Mouse (Mus musculus) neural tube, embryonic 11.5 days (tissue): ENCODE measurements at regions not wholly inside any gene's neighbourhood (a gene's known extent, or its start where the extent isn't known, plus 50 kb on each side); places are given as distances from the start of the nearest gene placed in this dataset.

Experiments used
- ATAC-seq: fragments of 200-750 bp; cut with Nextera tagmentation; 2 replicates; pipeline ENCODE4 v1.8.0; 2017; ENCODE audit warnings: moderate number of reproducible peaks, mild to moderate bottlenecking, moderate TSS enrichment, moderate library complexity; ENCODE audit not compliant: insufficient read depth, low FRiP score, low TSS enrichment
- DNase-seq: peaks from one replicate; pipeline ENCODE4 v3.0.0-alpha.2; 2015; ENCODE audit warnings: low spot score
- H3K27ac ChIP-seq: fragments of 300-500 bp; sonication (generic); 2 replicates; pipeline ENCODE4 v1.5.1; 2014; ENCODE audit warnings: low read depth, mild to moderate bottlenecking, low read length
- H3K27me3 ChIP-seq: fragments of 300-500 bp; sonication (generic); 2 replicates; pipeline ENCODE4 v1.6.1; 2014; ENCODE audit warnings: mild to moderate bottlenecking, low read length, mixed read lengths; ENCODE audit not compliant: control insufficient read depth, insufficient read depth
- H3K36me3 ChIP-seq: fragments of 300-500 bp; sonication (generic); 2 replicates; pipeline ENCODE4 v1.6.1; 2014; ENCODE audit warnings: mild to moderate bottlenecking, low read length, moderate library complexity, mixed read lengths; ENCODE audit not compliant: control insufficient read depth, insufficient read depth
- H3K4me1 ChIP-seq: fragments of 300-500 bp; sonication (generic); 2 replicates; pipeline ENCODE4 v1.6.1; 2014; ENCODE audit warnings: low read length, mixed read lengths; ENCODE audit not compliant: control insufficient read depth, insufficient read depth
- H3K4me2 ChIP-seq: fragments of 300-500 bp; sonication (generic); 2 replicates; pipeline ENCODE4 v1.6.1; 2014; ENCODE audit warnings: low read depth, mild to moderate bottlenecking, moderate library complexity
- H3K4me3 ChIP-seq: fragments of 300-500 bp; sonication (generic); 2 replicates; pipeline ENCODE4 v1.5.1; 2014; ENCODE audit warnings: low read depth, low read length
- H3K9ac ChIP-seq: fragments of 300-500 bp; sonication (generic); 2 replicates; pipeline ENCODE4 v1.6.1; 2014; ENCODE audit warnings: mild to moderate bottlenecking, low read length
- H3K9me3 ChIP-seq: fragments of 300-500 bp; sonication (generic); 2 replicates; pipeline ENCODE4 v1.6.1; 2016; ENCODE audit warnings: low read length; ENCODE audit not compliant: control insufficient read depth
- WGBS: fragments of 180-500 bp; shearing (Covaris S2); extraction: QIAGEN DNeasy Blood & Tissue Kit; methylation state at CpG from one replicate; pipeline ENCODE4 v1.1.7; 2014; 5-methylcytosine and 5-hydroxymethylcytosine counted together

GRCm38 (mm10) chr17:41153736-41154453 is 219.0 kb upstream of the Cenpq start:
- Histone ChIP-seq H3K9ac (no peak overlapping the region), H3K27ac (no peak overlapping the region), H3K4me1 (no peaks in the 10 kb centered on the region), H3K4me2 (no peak overlapping the region), H3K4me3 (no peak overlapping the region), H3K27me3 (no peaks in the 10 kb centered on the region), H3K36me3 (no peaks in the 10 kb centered on the region), H3K9me3 (no peaks in the 10 kb centered on the region)
- 82% methylated on average over 3 of the region's 3 CpGs for WGBS
- no peak for DNase-seq
- ATAC-seq: no peak

- 75% methylated on average over 2 of the region's 2 CpGs for WGBS
- Histone ChIP-seq H3K4me2 (no peak overlapping the region), H3K27me3 (no peaks in the 10 kb centered on the region), H3K9ac (no peak overlapping the region), H3K36me3 (no peaks in the 10 kb centered on the region), H3K4me3 (no peak overlapping the region), H3K27ac (no peak overlapping the region), H3K4me1 (no peaks in the 10 kb centered on the region), H3K9me3 (no peaks in the 10 kb centered on the region)
- ATAC-seq (no peak), DNase-seq (no peak)
Measured at GRCm38 (mm10) chr17:41152427-41152826, 217.6 kb upstream of the Cenpq start.

- Histone ChIP-seq H3K9ac (no peak overlapping the region), H3K36me3 (no peaks in the 10 kb centered on the region), H3K4me3 (no peak overlapping the region), H3K9me3 (no peaks in the 10 kb centered on the region), H3K4me1 (no peaks in the 10 kb centered on the region), H3K27me3 (no peaks in the 10 kb centered on the region), H3K4me2 (no peak overlapping the region), H3K27ac (no peak overlapping the region)
- no peak for DNase-seq
- 86% methylated on average over 4 of the region's 4 CpGs for WGBS
- ATAC-seq: no peak
Measured at GRCm38 (mm10) chr17:41144523-41144922, 209.7 kb upstream of the Cenpq start.

- H3K4me1 ChIP-seq: no peaks in the 10 kb centered on the region
- H3K27ac ChIP-seq: no peak overlapping the region
- no peak overlapping the region for H3K4me2 ChIP-seq
- H3K27me3 ChIP-seq: no peaks in the 10 kb centered on the region
- DNase-seq: peak; percentile 35
- H3K9me3 ChIP-seq: no peaks in the 10 kb centered on the region
- no peak overlapping the region for H3K9ac ChIP-seq
- 7% methylated on average over 4 of the region's 4 CpGs for WGBS
- ATAC-seq: peak; percentile 69
- no peaks in the 10 kb centered on the region for H3K36me3 ChIP-seq
- no peak overlapping the region for H3K4me3 ChIP-seq
Measured at GRCm38 (mm10) chr17:41125582-41125981, 190.7 kb upstream of the Cenpq start.

GRCm38 (mm10) chr17:41122939-41123338 is 188.1 kb upstream of the Cenpq start:
- no peak overlapping the region for H3K4me2 ChIP-seq
- no peak overlapping the region for H3K27ac ChIP-seq
- H3K36me3 ChIP-seq: no peaks in the 10 kb centered on the region
- DNase-seq (no peak), ATAC-seq (no peak)
- H3K4me3 ChIP-seq: no peak overlapping the region
- no peaks in the 10 kb centered on the region for H3K9me3 ChIP-seq
- no peaks in the 10 kb centered on the region for H3K4me1 ChIP-seq
- no peak overlapping the region for H3K9ac ChIP-seq
- no peaks in the 10 kb centered on the region for H3K27me3 ChIP-seq

GRCm38 (mm10) chr17:41103980-41104379 is 169.1 kb upstream of the Cenpq start:
- Histone ChIP-seq H3K9me3 (no peaks in the 10 kb centered on the region), H3K27me3 (no peaks in the 10 kb centered on the region), H3K4me3 (no peak overlapping the region), H3K4me2 (no peak overlapping the region), H3K4me1 (no peaks in the 10 kb centered on the region), H3K36me3 (no peaks in the 10 kb centered on the region), H3K9ac (no peak overlapping the region), H3K27ac (no peak overlapping the region)
- WGBS: 77% methylated on average over 4 of the region's 4 CpGs
- DNase-seq: no peak
- ATAC-seq: no peak

- Histone ChIP-seq H3K4me1 (no peaks in the 10 kb centered on the region), H3K36me3 (no peaks in the 10 kb centered on the region), H3K27me3 (no peaks in the 10 kb centered on the region), H3K9me3 (no peaks in the 10 kb centered on the region), H3K4me3 (no peak overlapping the region), H3K27ac (no peak overlapping the region), H3K9ac (no peak overlapping the region), H3K4me2 (no peak overlapping the region)
- DNase-seq (no peak), ATAC-seq (no peak)
- 46% methylated on average over 2 of the region's 2 CpGs for WGBS
Measured at GRCm38 (mm10) chr17:41070874-41071273, 136.0 kb upstream of the Cenpq start.
